Mouse (Mus musculus) testis, adult 2 months (tissue): ENCODE data around the gene Rplp0.

Experiments used
- CTCF ChIP-seq: fragments of 200-500 bp; IDR thresholded peaks from 2 replicates; pipeline ENCODE4 v1.5.1; 2012; ENCODE audit warnings: low read depth, mild to moderate bottlenecking, inconsistent platforms, low read length, moderate library complexity; ENCODE audit not compliant: control insufficient read depth, insufficient read depth, insufficient replicate concordance
- POLR2A ChIP-seq: fragments of 200-500 bp; IDR thresholded peaks from 2 replicates; pipeline ENCODE4 v1.6.1; 2012; ENCODE audit warnings: low read depth, mild to moderate bottlenecking, inconsistent platforms, low read length, moderate library complexity; ENCODE audit not compliant: control insufficient read depth

DNA sequence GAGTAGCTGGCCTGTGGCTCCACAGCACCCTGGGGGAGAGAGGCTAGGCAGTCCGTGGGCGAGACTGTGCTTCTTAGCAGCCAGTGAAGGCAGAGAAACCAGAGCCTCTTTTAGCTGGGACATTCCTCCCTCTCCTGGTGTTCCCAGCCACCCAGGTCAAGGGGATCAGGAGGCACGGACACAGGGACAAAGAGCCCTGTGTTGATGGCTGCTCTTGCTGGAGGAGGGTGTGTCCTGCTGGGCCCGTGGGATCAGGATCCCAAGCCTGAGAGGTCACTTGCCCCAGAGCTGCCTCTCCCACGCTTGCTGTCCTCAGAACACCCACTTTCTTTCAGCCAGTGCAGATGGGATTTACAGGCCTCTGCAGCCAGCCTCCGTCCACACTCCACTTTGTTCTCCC, 12.3 kb upstream of the Rplp0 start:
- TF ChIP-seq CTCF (no peak), POLR2A (no peak)
